In the genomic region with DNA sequence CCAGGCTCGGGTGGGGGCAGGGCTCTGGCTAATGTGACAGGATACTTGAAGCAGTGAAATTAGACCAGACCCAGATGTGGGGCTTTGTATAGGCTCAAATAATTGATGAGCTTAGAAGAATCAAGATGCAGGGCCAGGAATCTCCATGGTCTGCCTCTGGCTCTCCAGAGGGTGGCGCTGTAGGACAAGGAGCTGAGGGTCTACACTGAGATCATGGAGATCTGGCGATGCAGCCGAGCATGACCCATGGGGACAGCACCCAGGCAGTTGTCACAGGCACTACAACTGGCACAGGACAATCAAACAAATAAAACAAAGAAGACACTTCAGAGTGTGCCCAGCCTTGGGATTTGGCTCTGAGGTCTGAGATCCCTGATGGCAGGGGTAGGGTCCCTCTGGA, we compare ENCODE assay signal across 8 mouse cellular contexts. TPM values are rescaled to one million over a fixed set of nuclear protein-coding genes. Genes with fewer than 3 reads are reported as not detected.
DNase-seq lines count a peak whose midpoint lies in the region.

No protein-coding gene starts in this region.

- intact Hi-C loops in gastrocnemius, postnatal 36 days (cut with DNase I): loop anchor here (1.0 to 5.0 kb wide), 3 partner anchors 52 to 678 kb away; no protein-coding TSS in a partner anchor

- DNase-seq in CD4-positive helper T cell, adult 2 months (ENCODE audit: low read depth, low spot score): peak; percentile 27
- DNase-seq in ZHBTc4 (ENCODE audit: low read depth, low spot score): peak; percentile 73
- peak; percentile 87 for DNase-seq in cerebellum, postnatal 4 days (ENCODE audit: low spot score in 2 of 2)
- peak; percentile 41 to 67 for DNase-seq in gastrocnemius, postnatal 36 days
- DNase-seq in layer of hippocampus, adult 8-10 months (ENCODE audit: low spot score in 2 of 2): peak; percentile 38 to 62
- DNase-seq in lung, postnatal 25 days (ENCODE audit: low spot score): peak; percentile 51
- peak; percentile 61 to 87 for DNase-seq in right cerebral cortex, postnatal 10 days (ENCODE audit: low spot score in 2 of 2)
- no peak for DNase-seq in yolk sac, embryonic 10.5 days (ENCODE audit: low spot score)

RNA-seq across cellular contexts. Expression of gene Barhl1, which starts 7.4 kb away (rescaled TPM):
- total RNA-seq in gastrocnemius, postnatal 36 days (2021): not detected
- total RNA-seq in layer of hippocampus, adult 8-10 months (2022): not detected
